Mouse (Mus musculus): Measurements from ENCODE around the gene Pcdh15.
A peak's percentile ranks its signal among the peaks of the same experiment; 100 is the strongest.

The Pcdh15 gene

DNA sequence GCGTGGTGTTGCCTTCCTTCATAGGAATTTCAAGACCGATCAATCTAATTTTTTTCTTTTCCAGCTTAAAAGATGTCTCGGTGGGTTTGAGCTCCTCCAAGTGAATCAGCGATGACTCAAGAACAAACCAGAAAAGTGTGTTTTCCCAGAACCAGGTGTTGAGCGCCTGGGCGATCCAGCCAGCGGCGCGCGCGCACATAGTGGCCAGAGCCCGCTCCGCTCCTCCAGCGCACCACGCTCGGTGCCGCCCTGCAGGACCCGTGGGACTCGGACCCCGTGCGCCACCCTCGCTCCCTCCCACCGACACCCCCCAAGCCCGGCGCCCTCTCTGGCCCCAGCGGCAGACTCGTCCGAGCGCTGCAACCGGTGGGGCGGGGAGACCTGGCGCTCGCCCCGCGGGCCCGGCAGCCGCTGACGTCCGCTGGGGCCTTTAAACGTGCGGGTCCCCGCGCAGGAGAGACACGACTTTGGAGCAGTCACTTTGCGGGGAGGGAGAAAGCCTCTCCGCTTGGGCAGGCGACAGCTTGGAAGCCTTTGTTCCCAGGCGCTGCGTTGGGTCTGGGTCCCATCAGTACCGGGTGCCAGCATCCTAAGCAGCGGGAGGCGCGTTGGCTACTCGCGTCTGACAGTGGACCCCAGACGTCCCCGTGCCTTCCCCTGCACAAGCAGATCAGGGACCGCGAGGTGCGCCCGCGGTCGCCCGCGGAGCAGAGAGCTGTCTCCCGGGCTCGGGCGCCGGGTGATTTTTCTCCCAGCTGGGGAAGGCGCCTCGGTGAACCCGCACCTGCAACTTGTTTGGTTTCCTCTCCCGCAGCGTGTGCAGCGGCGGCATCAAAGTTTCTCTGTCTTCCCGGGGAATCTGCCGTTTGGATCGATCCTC lies at the start of gene Pcdh15:
Pcdh15 (plus strand) TSS at position 377 of the 880 bp plus-strand sequence.
- peak; percentile 35 for DNase-seq (ENCODE audit: low spot score)

DNA sequence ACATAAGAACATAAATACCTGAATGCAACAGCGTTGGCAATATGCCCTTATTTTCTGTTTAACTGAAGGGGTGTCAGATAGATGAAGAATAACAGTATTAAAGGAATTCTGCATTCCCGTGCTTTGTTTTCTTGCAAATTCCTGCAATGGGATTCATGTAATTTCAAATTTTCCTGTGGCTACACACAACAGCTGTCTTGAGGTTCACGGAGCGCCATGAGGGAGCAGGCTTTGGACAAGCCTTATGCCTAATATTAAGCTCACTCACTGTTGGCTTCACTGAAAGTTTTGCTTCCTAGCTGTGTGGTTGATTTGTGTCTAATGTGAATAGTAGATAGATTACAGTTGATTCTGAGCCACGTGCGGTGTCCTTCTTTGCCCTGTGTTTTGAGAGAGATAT lies 47.1 kb upstream of the Pcdh15 start:
- no peak for DNase-seq (ENCODE audit: low spot score)

DNA sequence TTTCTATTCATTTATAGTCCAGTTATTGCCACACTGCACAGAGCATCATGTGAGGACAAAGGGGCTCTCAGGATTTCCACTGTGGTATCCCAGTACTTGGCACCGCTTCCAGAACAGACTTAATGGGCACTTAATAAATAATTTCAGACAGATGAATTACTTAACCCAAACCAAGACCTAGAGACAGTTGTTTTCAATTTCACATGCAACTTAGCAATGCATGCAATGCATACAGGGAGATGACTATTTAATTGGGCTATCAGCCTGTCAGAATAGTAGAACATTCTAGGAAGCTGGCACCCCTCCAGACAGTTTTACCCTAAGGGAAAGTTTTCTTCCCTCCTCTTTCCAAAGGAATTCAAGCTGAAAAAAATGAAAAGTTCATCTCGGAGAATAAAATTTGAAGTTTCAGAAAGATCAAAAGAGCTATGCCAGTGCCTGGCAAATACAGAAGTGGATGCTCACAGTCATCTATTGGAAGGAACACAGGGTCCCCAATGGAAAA lies 39.4 kb upstream of the Pcdh15 start:
- DNase-seq (ENCODE audit: low spot score) = no peak

DNA sequence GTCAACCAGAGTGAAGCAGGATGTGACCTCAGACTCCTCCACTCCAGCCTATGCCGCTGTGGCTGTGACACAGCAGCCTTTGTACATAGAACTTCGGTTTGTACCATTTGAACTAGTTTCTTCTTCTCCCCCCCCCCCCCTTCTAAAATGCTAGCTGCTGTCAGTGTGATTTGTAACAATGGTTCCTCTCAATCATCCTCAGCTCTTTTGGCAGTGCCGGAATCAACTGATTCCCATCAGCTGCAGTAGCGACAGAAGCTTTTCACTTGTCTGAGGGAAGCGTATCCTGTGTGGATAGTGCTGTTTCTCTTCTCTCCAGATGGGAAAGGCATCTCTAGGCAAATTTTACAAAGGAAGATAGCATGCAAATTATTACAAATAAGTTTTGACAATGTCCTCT lies 12.4 kb upstream of the Pcdh15 start:
- DNase-seq (ENCODE audit: low spot score) = no peak

DNA sequence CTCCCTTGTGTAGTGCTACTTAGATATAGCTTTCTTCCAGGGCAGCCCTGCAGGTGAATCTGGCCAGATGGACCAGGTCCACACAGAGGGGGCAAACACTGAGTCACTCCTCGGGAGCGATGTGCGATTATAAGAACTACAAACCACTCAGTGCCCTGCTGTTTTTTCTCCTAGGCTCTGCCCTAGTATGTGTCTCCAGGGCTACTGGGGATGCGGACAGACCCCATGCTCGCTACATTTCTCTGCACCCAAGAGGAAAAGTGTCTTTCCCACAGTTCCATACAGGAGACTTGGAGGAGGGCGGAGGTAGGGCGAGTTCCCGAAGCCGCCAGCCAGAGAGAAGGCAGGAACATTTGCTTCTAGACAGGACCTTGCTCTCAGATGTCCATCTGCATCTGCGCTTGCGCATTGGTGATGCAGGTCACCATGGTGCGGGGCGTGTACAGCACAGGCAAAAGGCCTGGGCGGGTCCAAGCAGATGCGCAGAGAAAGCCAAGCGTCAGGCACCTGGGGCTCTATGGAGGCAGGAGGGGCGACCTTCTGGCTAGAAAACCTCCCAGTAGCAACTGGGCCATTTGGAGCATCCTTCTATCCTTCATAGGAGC lies 2.5 kb upstream of the Pcdh15 start:
- DNase-seq (ENCODE audit: low spot score) = peak; percentile 87

DNA sequence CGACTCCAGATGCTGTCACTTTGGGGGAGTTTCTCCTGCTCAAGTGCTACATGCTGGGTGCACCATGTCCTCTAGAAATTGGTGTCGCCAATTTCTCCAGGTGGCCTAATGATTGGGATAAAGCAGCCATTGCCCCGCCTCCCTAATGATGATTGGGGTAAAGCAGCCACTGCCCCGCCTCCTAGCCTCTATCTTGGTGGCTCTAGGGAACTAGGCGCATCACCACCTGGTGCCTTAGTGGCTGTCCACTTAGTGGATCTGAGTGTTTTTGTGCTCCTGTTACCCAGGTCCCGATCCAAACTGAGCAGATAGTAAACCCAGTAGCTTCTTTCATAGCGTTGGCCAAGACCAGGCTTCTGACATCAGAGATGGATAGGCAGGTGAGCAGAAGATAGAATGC lies 2.0 kb upstream of the Pcdh15 start:
- peak; percentile 23 for DNase-seq (ENCODE audit: low spot score)

DNA sequence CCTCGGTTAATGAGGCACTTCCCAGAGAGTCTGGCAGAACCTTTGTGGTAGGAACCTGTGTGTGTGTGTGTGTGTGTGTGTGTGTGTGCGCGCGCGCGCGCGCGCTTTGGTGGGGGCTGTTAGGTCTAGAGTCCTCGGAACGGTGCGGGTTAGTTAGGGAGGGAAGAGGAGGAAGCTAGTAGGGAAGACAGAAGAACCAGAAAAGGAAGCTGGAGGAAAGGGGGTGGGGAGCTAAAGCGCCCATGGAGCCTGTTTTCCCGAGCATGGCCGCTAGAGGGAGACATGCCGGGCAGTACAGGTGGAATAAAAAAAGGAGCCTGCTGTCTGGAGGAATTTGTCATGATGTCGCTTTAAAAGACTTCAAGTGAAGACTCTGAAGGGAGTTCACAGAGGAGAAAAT lies 1.2 kb upstream of the Pcdh15 start:
- DNase-seq (ENCODE audit: low spot score) = peak; percentile 71

DNA sequence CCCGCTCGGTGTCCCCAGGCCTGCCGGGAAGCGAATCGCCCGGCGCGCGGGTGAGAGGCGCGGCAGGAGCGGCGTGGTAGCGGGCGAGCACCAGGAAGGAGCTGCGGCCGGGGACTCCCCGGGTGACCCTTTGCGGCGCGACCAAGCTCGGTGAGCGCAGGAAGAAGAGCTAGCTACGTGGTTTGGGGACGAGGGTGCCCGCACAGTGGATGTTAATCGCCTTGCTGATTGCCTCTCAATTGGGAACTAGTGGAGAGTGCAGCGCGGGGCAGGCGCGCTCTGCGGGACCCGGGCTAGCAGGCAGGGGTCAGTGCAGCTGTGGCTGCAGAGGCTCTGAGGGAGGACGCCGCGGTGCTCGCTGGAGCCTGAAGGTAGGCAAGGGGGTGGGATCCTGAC lies 702 bp downstream of the Pcdh15 start:
- peak; percentile 72 for DNase-seq (ENCODE audit: low spot score)

DNA sequence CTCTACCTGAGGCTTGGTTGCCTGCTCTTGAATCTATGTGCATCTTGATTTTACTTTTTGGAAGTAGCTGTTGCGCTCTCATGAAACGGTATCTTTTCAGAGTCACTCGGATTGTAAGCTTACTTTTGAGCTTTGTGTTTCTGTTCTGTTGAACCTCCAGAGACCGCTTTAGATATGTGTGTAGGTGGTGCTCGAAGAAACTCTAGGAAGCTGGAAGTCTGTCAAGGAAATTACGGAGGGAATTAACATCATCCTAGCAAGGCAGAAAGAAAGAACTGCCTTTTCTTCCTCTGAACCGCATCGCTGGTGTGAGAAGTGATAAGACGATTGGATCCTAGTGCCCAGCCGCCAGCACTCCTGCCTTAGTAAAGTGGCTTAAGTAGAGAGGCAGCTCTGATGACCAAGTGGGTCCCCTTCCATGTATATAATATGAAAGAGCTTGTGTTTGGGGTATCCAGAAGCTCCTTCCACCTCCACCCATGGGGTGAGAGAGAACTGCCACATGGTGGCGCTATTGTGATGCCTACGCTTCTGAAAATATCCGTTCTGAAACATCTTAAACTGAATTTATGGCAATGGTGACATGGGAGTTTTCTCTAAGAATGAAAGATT lies 4.3 kb downstream of the Pcdh15 start:
- DNase-seq (ENCODE audit: low spot score) = peak; percentile 13

DNA sequence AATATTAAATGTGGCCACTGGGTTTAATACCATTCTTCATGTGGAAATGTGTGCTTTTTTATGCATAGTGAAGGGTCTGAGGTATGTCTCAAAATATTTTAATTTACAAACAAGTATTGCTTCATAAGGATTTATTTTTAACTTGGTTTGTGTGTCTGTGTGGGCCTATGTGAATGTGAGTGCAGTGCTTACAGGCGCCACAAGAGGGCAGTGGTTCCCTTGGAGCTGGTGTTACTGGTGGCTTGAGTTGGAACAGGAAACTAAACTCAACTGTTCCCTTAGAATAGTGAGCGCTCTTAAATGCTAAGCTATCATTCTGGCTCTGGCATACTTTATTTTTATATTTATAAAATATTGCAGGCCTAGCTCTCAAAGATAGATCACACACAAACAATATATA lies 6.8 kb downstream of the Pcdh15 start:
- peak; percentile 68 for DNase-seq (ENCODE audit: low spot score)

DNA sequence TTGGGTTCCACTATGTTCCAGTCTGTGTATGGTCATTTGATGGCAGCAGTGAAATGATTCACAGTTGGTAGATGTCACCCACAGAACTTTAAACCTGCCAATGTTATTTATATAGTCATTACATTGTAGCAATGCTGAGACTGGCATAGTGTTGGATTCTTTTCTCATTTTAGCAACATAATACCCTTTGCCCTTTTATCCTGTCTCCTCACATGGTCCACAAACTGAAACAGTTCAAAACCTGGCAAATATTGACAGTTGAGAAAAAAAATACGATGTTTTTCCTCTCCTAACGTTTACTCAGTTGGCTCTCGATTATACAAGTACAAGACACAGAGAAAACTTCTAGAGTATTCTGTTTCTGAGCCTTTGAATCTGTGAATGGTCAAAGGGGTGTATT lies 38.8 kb downstream of the Pcdh15 start:
- no peak for DNase-seq (ENCODE audit: low spot score)

DNA sequence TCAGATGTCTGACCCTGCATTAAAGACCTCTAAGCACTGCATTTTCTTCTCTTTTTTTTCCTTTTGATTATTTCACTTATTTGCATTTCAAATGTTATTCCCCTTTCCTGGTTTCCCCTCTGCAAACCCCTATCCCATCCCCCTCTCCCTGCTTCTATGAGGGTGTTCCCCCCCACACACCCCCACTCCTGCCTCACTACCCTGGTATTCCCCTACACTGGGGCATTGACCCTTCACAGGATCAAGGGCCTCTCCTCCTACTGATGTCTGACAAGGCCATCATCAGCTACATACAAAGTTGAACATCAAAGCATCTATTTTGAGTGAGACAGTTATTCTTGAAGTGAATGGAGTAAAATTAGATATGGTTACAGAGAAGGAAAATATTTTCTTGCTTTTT lies 48.4 kb downstream of the Pcdh15 start:
- DNase-seq (ENCODE audit: low spot score) = no peak

DNA sequence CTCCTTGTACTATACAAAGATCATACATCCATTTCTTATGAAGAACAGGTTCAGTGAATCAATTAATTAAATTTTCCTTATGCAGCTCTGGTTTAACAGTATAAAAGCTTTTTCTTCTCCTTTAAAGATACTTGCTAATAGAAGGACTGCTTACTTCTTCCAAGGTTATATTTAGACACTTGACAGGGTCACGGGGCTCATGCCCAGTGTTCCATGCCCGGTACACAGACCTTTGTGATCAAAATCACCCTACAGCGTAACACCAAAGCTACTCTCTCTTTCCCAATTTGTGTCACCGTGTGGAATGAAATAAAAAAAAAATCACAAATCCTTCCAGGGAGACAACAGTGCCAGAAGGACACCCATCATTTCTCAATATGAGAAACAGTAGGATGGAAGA lies 48.8 kb downstream of the Pcdh15 start:
- DNase-seq (ENCODE audit: low spot score) = no peak

DNA sequence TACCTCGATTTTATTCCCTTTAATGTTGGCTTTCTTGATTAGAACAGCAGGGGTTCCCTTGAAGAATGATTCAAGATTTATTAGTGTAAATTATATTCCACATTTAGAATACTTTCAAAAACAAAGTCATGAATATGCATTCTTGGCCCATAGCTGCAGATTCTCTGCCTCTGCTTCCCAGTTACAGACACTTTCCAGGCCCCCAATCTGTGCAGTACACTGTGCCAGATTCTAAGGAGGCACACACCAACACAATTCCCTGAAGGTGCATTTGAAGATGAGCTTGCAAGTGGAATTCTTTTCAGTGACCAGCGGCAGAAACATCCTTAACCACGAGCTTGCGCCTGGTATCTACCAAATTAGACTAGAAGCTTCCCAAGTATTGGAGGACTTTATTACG lies 55.4 kb downstream of the Pcdh15 start:
- DNase-seq (ENCODE audit: low spot score) = no peak

DNA sequence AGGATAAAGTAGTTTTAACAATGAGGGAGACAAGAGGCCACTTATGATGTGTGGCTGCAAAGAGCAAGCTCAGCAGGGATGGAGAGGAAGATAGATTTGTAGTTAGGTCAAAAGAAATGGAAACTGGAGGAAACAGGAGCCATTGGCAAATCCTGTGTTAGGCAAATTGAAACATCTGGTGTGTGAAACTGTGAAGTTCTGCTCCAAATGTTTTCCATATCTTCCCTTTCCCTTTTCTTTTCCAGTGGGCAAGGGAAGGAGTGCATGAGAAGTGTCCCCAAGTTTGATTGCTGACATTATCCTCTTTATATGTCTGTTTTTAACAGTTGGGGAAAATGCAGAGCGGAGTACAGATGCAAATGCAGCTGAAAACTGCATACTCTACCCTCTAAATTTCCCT lies 62.6 kb downstream of the Pcdh15 start:
- no peak for DNase-seq (ENCODE audit: low spot score)

DNA sequence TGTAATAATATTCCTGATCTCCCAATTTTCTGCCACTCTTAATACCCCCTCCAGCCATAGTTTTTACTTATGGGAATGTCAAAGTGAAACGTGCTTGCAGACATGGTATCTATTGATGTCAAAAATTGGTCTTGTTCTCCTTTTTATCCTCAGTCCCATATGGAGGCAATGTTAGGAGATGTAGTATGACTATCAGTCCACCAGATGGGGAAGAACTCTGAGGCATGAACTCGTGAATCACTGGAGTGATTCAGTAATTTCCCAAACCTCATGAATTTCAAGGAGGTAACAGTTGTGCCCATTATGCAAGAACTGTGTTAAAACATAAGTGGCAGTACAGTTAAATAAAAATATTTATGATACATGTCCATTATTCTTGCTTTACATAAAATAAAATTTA lies 116.9 kb downstream of the Pcdh15 start:
- no peak for DNase-seq (ENCODE audit: low spot score)

DNA sequence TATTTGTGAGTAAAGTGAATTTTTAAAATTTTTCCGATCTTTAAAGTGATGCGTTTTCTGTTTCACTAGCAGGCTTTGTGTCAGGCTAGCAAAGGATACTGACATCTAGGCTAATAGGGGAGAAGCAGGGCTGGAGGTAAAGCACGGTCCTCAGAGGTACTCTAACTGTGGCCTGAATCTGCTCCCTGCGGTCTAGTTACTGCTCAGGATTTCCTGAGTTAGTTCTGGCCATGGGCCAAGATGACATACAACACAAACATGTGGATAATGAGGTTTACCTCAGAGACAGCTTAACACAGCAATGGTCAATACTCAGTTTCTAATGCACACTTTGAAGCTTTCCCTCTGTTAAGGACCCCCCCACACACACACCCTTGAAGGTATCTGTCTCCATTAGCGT lies 143.2 kb downstream of the Pcdh15 start:
- DNase-seq (ENCODE audit: low spot score) = no peak

DNA sequence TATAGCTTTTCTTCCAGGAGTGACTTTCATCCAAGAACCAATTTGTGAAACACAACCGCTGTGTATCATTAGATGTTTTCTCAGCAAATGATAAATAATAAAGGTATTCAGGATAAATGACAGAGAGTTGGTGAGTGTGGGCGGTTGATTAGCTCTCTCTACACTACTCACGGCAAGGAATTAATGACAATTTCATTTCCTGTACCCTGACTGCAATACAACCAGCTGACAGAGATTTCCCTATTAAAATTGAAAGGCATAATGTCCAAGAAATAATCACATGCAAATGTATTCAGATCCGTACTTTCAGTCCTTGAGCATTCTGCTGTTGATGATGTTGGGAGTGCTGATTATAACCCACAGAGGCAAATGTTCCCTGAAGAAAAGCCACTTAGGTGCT lies 181.3 kb downstream of the Pcdh15 start:
- no peak for DNase-seq (ENCODE audit: low spot score)

DNA sequence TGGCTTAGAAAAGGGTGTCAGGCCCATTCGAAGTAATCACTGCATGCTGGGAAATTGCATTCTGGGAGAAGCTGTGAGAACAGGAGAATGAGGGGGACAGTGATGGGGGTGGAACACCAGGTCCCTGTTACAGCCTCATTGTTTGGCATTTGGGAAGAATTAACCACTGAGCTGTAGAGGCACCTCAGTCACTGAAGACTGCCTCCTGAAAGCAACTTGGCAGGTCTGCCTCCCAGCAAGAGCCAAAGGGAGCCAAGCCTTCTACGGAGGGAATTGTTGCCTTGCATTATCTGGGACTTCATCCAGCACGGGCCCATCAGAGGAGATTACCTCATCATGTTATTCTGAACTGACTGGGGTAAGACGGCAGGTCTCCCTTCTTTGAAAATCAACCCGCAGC lies 197.3 kb downstream of the Pcdh15 start:
- DNase-seq (ENCODE audit: low spot score) = no peak

DNA sequence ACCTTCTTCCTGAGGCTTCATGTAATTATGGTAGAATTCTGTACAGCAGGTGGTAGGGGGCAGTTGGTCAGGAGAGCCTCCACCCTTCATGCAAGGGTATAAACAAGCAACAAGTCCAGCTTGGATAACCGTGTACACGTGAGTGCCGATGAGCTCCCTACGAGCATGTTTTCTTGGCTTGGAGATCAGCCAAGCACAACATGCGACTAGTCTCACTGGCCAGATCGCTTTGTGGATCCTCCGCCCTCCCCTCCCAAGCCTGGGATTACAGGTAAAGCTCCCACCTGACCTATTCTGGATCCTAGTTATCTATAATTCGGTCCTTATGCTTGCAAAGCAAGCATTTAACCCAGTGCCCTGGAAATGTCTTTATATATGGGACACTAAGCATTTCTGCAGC lies 202.8 kb downstream of the Pcdh15 start:
- no peak for DNase-seq (ENCODE audit: low spot score)

DNA sequence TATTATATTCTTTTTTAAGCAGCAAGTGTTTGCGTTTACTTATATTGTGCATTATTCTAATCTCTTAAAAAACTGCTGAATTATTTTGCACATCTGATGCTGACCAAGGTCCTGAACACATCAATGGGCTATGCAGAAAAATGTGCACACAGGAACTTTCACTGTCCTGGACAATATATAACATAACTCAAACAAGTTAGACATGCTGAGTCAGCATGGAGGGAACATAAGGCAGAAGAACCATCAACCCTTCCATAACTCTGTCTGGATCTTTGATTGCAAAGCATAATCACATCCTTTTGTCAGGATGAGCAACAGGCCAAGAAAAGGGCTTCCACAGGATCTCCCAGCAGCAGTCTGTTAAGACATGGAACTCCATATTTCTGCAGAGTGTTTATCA lies 207.5 kb downstream of the Pcdh15 start:
- DNase-seq (ENCODE audit: low spot score) = no peak

DNA sequence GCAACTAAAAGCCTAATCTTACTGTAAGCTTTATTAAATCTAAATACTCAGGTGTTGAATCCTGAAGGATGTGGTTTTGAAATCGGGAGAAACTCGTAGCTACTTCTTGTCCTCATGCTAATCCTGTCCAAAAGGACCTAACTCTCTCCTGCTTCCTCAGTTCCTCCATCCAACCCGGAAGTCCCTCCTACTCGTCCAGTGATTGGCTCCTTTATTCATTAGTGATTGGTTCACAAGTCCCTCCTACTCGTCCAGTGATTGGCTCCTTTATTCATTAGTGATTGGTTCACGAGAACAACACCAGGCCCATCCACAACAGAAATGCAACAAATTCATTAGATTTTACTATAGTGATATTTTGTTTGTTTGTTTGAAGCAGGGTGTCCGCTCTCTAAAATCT lies 227.7 kb downstream of the Pcdh15 start:
- no peak for DNase-seq (ENCODE audit: low spot score)

DNA sequence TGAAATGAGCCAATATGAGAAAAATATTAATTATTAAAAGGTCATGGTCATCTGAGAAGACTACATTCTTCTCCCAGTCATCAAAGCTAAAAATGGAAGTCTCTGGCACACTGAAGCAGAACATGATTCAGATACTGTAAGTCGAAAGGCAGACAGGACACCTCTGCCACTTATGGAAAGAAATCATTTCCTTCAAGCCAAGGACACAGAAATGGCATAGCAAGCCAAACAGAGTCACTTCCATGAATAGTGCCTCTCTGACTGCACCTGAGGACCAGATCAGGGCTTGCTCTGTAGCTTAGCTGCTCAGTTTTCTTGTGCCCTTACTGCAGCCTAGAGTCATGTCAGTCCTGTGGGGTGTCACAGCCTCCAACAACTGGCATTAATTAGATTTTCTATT lies 234.3 kb downstream of the Pcdh15 start:
- no peak for DNase-seq (ENCODE audit: low spot score)

Measured in embryo, embryonic 10 days (tissue).